Mouse (Mus musculus) hindbrain, embryonic 13.5 days (tissue): ENCODE data around the gene Zfp948. TPM values are rescaled to one million over a fixed set of nuclear protein-coding genes. Genes with fewer than 3 reads are reported as not detected.
"Not testable (repeated sequence)": the region's sequence is repeated elsewhere in the genome, so short reads cannot be mapped to it uniquely, and the experiment has no call there.

Experiments used
- ATAC-seq: fragments of 200-750 bp; cut with Nextera tagmentation; 2 replicates; pipeline ENCODE4 v1.8.0; 2017; ENCODE audit warnings: moderate TSS enrichment; ENCODE audit not compliant: low FRiP score
- H3K27ac ChIP-seq: fragments of 300-500 bp; sonication (generic); 2 replicates; pipeline ENCODE4 v1.5.1; 2015; ENCODE audit warnings: inconsistent platforms, mild to moderate bottlenecking, moderate library complexity
- H3K27me3 ChIP-seq: fragments of 300-500 bp; sonication (generic); 2 replicates; pipeline ENCODE4 v1.6.1; 2015; ENCODE audit warnings: mild to moderate bottlenecking, inconsistent platforms
- H3K36me3 ChIP-seq: fragments of 300-500 bp; sonication (generic); 2 replicates; pipeline ENCODE4 v1.6.1; 2015; ENCODE audit warnings: mild to moderate bottlenecking, inconsistent platforms
- H3K4me1 ChIP-seq: fragments of 300-500 bp; sonication (generic); replicated peaks from 2 replicates; pipeline ENCODE4 v1.6.1; 2015; ENCODE audit warnings: inconsistent platforms
- H3K4me2 ChIP-seq: fragments of 300-500 bp; sonication (generic); 2 replicates; pipeline ENCODE4 v1.6.1; 2015; ENCODE audit warnings: inconsistent platforms, mild to moderate bottlenecking, moderate library complexity
- H3K4me3 ChIP-seq: fragments of 300-500 bp; sonication (generic); 2 replicates; pipeline ENCODE4 v1.5.1; 2015; ENCODE audit warnings: mild to moderate bottlenecking, inconsistent platforms
- H3K9ac ChIP-seq: fragments of 300-500 bp; sonication (generic); 2 replicates; pipeline ENCODE4 v1.6.1; 2015; ENCODE audit warnings: mild to moderate bottlenecking, inconsistent platforms
- H3K9me3 ChIP-seq: fragments of 300-500 bp; sonication (generic); 2 replicates; pipeline ENCODE4 v1.6.1; 2016; ENCODE audit warnings: inconsistent platforms
- WGBS: fragments of 180-500 bp; shearing (Covaris S2); methylation state at CpG from one replicate; pipeline ENCODE4 v1.1.7; 2015; 5-methylcytosine and 5-hydroxymethylcytosine counted together
- polyA plus RNA-seq: library from polyadenylated mRNA; unstranded; fragments of >200 nt; fragmentation: Nextera tagmentation; extraction: Ambion mirVana; gene quantifications from 2 replicates; pipeline ENCODE4 v1.2.1, GENCODE M21; 2015

Gene Zfp948
- polyA plus RNA-seq, 1 experiment from 2014 or later: 16.0 TPM

DNA sequence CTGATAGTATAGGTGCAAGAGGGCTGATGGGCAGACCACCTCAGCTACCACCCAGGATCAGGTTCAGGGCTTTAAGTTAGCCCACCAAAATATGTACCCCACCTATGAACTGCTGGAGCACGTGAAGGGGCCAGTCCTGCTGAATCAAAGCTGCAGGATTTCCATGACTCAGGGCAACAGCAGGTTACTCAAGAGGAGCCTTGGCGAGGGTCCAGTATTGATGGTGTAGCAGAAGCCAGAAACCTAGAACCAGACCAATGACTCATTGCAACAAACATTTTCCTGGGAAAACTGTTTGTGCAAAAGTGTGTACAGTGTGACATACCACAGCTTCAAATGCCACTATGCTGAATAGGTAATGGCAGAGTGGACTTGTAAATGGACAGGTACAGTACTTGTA lies 9.0 kb upstream of the Zfp948 start:
- ATAC-seq: no peak
- Histone ChIP-seq H3K4me1 (no peaks in the 10 kb centered on the region), H3K4me2 (no peak overlapping the region), H3K4me3 (no peak overlapping the region), H3K9ac (no peak overlapping the region), H3K36me3 (no peaks in the 10 kb centered on the region), H3K27ac (no peak overlapping the region), H3K9me3 (no peaks in the 10 kb centered on the region), H3K27me3 (no peaks in the 10 kb centered on the region)
- WGBS: 96% methylated on average over 2 of the region's 2 CpGs

DNA sequence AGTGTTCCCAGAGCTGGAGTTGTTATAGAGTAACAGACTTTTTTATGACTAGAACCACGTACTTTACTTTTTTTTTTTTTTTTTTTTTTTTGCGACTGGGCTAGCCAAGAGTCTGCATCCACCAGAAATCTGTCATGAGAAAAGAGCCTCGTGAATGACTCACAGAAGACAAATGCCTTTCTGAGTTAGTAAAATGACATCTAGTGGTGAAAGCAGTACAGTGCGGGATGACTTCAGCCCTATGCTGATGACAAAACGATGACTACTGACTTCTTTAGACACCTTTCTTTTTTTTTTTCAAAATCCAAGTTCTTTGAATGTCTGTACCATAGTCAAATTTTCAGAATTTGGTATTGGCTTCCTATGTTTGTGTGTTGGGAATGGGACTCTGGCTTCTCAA lies 588 bp upstream of the Zfp948 start:
- H3K27ac ChIP-seq: peak overlapping the region; percentile 92
- 10% methylated on average over 5 of the region's 5 CpGs for WGBS
- H3K4me3 ChIP-seq: peak overlapping the region; percentile 73
- peak overlapping the region; percentile 63 for H3K4me2 ChIP-seq
- no peaks in the 10 kb centered on the region for H3K36me3 ChIP-seq
- H3K9ac ChIP-seq: peak overlapping the region; percentile 80
- H3K4me1 ChIP-seq: peaks cover 14% of the 10 kb centered on the region
- H3K27me3 ChIP-seq: no peaks in the 10 kb centered on the region
- ATAC-seq: peak; percentile 75
- no peaks in the 10 kb centered on the region for H3K9me3 ChIP-seq

DNA sequence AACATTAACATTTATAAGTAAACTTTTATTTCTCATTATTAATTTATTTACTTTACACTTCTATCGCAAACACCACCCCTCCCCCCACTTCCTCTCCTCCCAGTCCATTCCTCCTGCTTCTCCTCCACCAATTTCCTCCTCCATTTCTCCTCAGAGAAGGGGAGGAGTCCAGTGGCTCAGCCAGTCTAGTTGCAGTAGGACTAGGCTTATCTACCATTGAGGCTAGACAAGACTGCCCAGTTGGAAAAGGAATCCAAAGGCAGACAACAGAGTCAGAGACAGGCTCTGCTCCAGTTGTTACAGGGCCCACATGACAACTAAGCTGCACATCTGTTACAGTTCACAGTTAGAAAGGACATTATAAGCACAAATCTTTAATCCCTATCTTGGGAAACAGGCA lies 888 bp downstream of the Zfp948 start:
- Histone ChIP-seq H3K4me1 (peaks cover 14% of the 10 kb centered on the region), H3K36me3 (no peaks in the 10 kb centered on the region), H3K9me3 (no peaks in the 10 kb centered on the region), H3K27me3 (no peaks in the 10 kb centered on the region), H3K4me2 (peak overlapping the region; percentile 63), H3K27ac (no peak overlapping the region), H3K4me3 (peak overlapping the region; percentile 73), H3K9ac (peak overlapping the region; percentile 66)
- 60% methylated on average over 1 of the region's 1 CpGs for WGBS
- ATAC-seq: no peak

DNA sequence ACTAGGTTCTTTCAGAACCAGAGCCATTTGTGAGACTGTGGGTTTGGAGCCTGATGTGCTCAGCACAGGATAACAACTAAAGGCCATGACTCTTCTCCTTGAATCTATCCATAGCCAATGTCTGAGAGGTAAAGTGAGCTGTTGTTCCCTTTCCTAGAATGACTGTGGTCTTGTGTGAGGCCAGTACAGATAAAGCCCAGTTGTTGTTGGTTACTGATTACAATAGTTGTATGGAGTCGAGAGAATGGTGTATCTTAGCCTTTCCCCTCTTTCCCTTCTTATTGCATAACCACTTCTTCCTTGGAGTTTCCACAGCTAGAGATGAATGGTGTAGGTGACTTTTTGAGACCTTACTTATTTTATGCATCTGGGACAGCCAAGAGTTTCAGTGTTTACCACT lies 12.3 kb downstream of the Zfp948 start:
- no peak overlapping the region for H3K4me3 ChIP-seq
- no peak overlapping the region for H3K27ac ChIP-seq
- H3K27me3 ChIP-seq: no peaks in the 10 kb centered on the region
- no peaks in the 10 kb centered on the region for H3K4me1 ChIP-seq
- WGBS: 80% methylated on average over 1 of the region's 1 CpGs
- no peak overlapping the region for H3K9ac ChIP-seq
- H3K9me3 ChIP-seq: no peaks in the 10 kb centered on the region
- H3K36me3 ChIP-seq: peaks cover 46% of the 10 kb centered on the region
- ATAC-seq: no peak
- no peak overlapping the region for H3K4me2 ChIP-seq

DNA sequence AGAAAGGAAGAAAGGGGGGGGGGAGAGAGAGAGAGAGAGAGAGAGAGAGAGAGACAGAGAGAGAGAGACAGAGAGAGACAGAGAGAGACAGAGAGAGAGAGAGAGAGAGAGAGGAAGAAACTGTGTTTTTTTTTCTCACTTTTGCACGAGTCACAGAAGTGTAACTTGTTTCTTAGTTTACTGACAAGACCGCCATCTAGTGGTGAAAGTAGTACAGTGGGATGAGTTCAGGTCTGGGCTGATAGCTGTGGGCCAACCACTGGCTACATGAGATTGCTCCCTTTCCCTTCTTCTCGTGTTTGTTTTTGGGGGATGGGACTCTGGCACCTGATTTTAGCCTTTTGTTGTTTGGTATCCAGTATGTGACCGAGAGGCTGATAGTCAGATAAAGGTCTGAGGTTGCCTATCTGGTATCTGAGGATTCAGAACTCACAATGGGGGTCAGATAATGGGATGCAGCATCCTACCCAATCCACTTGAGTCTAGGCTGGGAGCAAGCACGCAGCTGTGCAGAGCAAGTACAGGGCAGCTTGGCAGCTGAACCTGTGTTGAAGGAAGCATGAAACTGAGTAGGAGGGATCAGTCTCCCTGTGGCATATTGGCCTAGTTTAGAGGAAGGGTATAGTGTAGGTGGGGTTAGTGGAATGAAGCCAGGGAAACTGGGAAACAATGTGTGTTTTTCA lies 12.8 kb downstream of the Zfp948 start:
- ATAC-seq: peak; percentile 72; the same call in 1 of the 2 replicates
- no peak overlapping the region for H3K27ac ChIP-seq
- H3K4me3 ChIP-seq: no peak overlapping the region
- no peaks in the 10 kb centered on the region for H3K4me1 ChIP-seq
- H3K9ac ChIP-seq: no peak overlapping the region
- no peaks in the 10 kb centered on the region for H3K27me3 ChIP-seq
- H3K36me3 ChIP-seq: peaks cover 47% of the 10 kb centered on the region
- H3K4me2 ChIP-seq: no peak overlapping the region
- 29% methylated on average over 5 of the region's 5 CpGs for WGBS
- H3K9me3 ChIP-seq: no peaks in the 10 kb centered on the region

DNA sequence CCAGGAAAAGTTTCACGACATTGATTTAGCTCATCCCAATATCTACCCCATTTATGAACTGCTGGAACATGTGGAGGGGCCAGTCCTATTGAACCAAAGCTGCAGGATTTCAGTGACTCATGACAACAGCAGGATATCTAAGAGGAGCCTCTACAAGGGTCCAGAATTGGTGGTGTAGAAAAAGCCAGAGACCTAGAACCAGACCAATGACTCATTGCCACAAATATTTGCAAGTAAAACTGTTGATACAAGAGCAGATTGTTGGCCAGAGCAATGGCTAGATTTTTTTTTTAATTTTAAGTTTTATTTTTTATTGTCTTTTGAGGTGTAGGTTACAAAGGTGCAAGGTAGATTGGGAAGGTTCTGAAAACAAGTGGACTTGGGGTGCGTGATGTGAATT lies 18.7 kb downstream of the Zfp948 start:
- Histone ChIP-seq H3K4me3 (no peak overlapping the region), H3K9me3 (peaks cover 9% of the 10 kb centered on the region), H3K4me1 (no peaks in the 10 kb centered on the region), H3K27ac (no peak overlapping the region), H3K9ac (no peak overlapping the region), H3K27me3 (no peaks in the 10 kb centered on the region), H3K4me2 (no peak overlapping the region), H3K36me3 (peaks cover 63% of the 10 kb centered on the region)
- WGBS: 97% methylated on average over 2 of the region's 2 CpGs
- no peak for ATAC-seq

DNA sequence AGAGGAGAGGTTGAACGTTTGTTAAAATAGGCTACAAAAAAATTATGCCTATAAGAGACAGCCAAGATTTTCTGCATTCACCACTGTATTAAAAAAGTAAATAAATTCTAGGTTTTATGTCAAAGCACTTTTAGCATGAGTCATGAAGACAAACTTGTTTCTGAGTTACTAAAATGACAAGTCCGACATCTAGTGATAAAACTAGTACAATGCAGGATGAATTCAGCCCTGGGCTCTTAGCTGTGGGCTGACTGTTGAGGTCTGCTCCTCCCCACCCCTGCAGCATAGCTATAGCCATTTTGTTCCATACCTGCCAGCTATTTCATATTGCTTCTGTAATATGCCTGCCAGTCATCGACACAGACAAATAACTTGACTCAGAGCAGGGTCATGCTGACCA lies 49.5 kb downstream of the Zfp948 start:
- H3K4me3 ChIP-seq: no peak overlapping the region
- no peaks in the 10 kb centered on the region for H3K9me3 ChIP-seq
- no peak overlapping the region for H3K4me2 ChIP-seq
- H3K4me1 ChIP-seq: no peaks in the 10 kb centered on the region
- 86% methylated on average over 3 of the region's 3 CpGs for WGBS
- H3K36me3 ChIP-seq: no peaks in the 10 kb centered on the region
- no peaks in the 10 kb centered on the region for H3K27me3 ChIP-seq
- H3K9ac ChIP-seq: no peak overlapping the region
- ATAC-seq: no peak
- H3K27ac ChIP-seq: no peak overlapping the region

DNA sequence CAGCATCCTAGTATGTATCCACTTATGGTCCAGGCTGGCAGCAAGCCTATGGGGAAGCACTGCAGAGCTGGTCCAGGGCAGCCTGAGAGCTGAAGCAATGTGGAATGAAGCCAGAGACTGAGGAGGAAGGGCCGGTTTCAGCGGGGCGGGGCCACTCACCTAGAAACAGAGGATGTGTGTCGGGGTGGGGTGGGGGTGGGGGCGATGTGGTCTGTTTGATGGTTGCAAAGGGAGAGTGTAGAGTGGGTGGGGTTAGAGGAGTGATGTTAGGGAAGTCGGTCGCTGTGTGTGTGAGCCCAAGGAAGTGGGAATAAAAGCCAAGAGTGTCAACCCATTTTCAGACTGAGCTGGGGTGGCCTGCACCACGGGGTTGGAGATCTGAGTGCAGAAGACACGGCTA lies 50.5 kb downstream of the Zfp948 start:
- Histone ChIP-seq H3K9ac (no peak overlapping the region), H3K27me3 (no peaks in the 10 kb centered on the region), H3K4me1 (no peaks in the 10 kb centered on the region), H3K36me3 (no peaks in the 10 kb centered on the region), H3K9me3 (no peaks in the 10 kb centered on the region), H3K4me2 (no peak overlapping the region), H3K27ac (no peak overlapping the region), H3K4me3 (no peak overlapping the region)
- 17% methylated on average over 9 of the region's 9 CpGs for WGBS
- ATAC-seq: no peak

DNA sequence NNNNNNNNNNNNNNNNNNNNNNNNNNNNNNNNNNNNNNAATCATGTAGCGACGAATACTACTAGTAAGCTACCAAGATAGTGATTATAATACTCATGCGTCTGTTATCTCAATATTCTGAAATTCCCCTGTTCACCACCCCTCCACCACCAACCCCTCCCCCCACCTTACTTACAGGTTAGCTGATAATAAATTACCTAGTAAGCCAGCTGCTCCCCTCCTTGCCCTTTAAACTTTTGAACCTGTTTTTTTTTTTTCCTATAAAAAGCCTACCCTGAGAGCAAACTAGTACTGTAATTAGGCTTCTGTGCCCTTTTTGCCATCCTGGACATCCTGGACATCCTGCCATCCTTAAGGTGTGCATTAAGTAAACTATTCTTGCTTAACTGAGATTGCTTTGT lies 56.8 kb downstream of the Zfp948 start:
- H3K9ac ChIP-seq: no peak overlapping the region
- ATAC-seq: no peak
- no peak overlapping the region for H3K27ac ChIP-seq
- no peaks in the 10 kb centered on the region for H3K36me3 ChIP-seq
- no peaks in the 10 kb centered on the region for H3K27me3 ChIP-seq
- 0% methylated on average over 1 of the region's 3 CpGs for WGBS
- H3K4me1 ChIP-seq: no peaks in the 10 kb centered on the region
- no peak overlapping the region for H3K4me3 ChIP-seq
- no peaks in the 10 kb centered on the region for H3K9me3 ChIP-seq
- no peak overlapping the region for H3K4me2 ChIP-seq

DNA sequence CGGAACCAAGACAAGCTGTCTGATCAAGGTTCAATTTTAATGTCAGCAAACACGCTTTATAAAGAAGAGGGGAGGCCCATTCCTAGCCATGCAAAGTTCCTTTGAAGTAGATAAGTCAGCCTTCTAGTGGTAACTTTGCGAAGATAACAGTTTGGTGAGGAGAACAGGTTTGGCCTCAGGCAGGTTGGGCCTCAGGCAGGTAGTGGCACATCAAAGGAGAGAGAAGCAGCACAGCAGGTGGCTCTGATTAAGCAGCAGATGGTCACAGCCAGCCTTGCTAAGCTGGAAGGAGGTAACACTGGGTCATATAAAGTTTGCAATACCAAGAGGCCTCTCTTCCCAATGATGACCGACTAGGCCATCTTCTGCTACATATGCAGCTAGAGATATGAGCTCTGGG lies 69.0 kb downstream of the Zfp948 start:
- not testable (repeated sequence) for H3K9ac ChIP-seq, ATAC-seq
- 66% methylated on average over 4 of the region's 4 CpGs for WGBS

More for the DNA sequence above, 69.0 kb downstream of the Zfp948 start:
- not testable (repeated sequence) for H3K36me3 ChIP-seq, H3K27ac ChIP-seq, H3K4me3 ChIP-seq, H3K27me3 ChIP-seq, H3K4me1 ChIP-seq, H3K4me2 ChIP-seq
- peaks cover 12% of the 10 kb centered on the region; the same call in 1 of the 2 replicates for H3K9me3 ChIP-seq

Other genes with a start within 250 kb of the Zfp948 start
- 4.5 and 5.8 TPM in 2 replicates for gene Zfp677, start 183.3 kb upstream of the Zfp948 start, polyA plus RNA-seq
- gene Zfp54, start 143.8 kb upstream of the Zfp948 start, polyA plus RNA-seq: 4.6 and 5.2 TPM in 2 replicates
- 13.0 and 15.1 TPM in 2 replicates for gene Zfp51, start 116.6 kb upstream of the Zfp948 start, polyA plus RNA-seq
- 10.0 and 10.4 TPM in 2 replicates for gene Zfp53, start 78.0 kb upstream of the Zfp948 start, polyA plus RNA-seq
- gene Zfp52, start 31.5 kb upstream of the Zfp948 start, polyA plus RNA-seq: 1.9 and 2.5 TPM in 2 replicates
- gene Zfp983, start 83.6 kb downstream of the Zfp948 start, polyA plus RNA-seq: 11.7 and 12.9 TPM in 2 replicates
- gene Gm10226, start 124.9 kb downstream of the Zfp948 start, polyA plus RNA-seq: 16.8 and 21.3 TPM in 2 replicates
- gene Zfp760, start 140.7 kb downstream of the Zfp948 start, polyA plus RNA-seq: 14.2 and 15.3 TPM in 2 replicates
- gene Zfp229, start 163.8 kb downstream of the Zfp948 start, polyA plus RNA-seq: 10.3 and 11.4 TPM in 2 replicates